Mouse (Mus musculus): ENCODE measurements around the gene Il16. TPM values are rescaled to one million over a fixed set of nuclear protein-coding genes. Genes with fewer than 3 reads are reported as not detected.
A peak's percentile ranks its signal among the peaks of the same experiment; 100 is the strongest.

Gene Il16
- total RNA-seq, 2 experiments from 2014 or later, result 1.6 TPM

- DNase-seq, result no peak
- intact Hi-C loops (cut with DNase I), result no loop called here
These were observed 91.3 kb downstream of the Il16 start for GRCm38 (mm10) chr7:83654196-83654595.

DNA sequence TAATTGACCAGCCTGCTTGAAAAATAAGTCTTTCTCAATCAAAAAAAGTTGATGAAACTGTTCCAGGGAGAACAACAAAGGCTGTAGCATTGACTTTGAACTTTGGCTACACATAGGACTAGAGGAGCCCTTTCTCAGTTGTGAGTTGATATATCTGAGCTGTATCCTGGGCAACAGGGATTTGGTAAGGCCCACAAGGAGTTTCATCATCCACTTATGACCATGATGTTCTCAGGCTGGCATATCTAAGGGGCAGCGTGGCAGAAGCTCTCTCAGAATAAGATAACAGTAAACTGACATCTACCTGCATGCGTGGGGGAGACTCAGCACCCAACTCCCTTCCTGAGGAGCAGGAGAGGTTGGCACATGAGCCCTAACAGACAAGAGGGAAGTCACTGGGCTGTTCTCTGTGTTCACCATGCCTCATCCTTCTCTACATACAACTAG is 91.9 kb downstream of the Il16 start:
- no peak for DNase-seq
- intact Hi-C loops (cut with DNase I), result no loop called here

GRCm38 (mm10) chr7:83652498-83652897 is 93.0 kb downstream of the Il16 start:
- DNase-seq, result no peak
- intact Hi-C loops (cut with DNase I), result no loop called here

- DNase-seq, result no peak
- intact Hi-C loops (cut with DNase I), result no loop called here
These were observed 94.9 kb downstream of the Il16 start for GRCm38 (mm10) chr7:83650638-83651037.

DNA sequence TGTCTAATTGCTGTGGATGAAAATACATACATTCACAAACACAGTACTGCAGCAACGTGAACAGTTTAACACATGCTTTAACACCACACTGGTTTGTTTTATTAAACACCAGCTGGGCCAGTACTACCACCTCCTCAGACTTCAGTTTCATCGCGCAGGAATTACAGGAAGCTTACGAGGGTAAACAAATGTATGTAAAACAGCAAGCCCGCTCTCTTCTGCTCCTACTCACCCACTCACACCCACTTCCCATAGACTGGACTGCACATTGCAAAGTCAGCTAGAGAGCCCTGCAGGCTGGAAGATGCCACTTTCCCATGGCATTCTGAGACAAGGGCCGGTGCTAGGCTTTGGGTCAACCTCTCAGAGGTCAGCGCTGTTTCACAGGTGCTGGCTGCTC is 96.7 kb downstream of the Il16 start:
- intact Hi-C loops (cut with DNase I), result no loop called here
- DNase-seq, result no peak

DNA sequence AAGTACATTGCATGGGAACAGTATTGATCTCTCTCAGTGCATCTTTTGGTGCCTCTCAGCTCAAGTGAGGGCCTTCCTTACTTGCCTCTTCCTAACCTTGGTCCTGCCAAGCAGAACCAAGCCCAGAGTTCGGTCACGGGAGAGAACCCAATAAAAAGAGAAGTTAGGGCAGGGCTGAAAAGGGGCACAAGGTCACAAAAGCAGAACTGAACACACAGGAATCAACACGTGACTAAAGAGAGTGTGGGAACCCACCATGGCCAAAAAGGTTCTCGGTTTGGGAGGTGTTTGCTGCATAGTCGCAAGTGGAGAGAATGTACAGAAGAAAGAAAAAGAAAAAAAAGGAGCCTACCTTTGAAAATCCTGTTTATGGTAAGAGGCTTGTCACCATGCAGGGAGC is 100.0 kb downstream of the Il16 start:
- DNase-seq, result no peak
- intact Hi-C loops (cut with DNase I), result no loop called here

DNA sequence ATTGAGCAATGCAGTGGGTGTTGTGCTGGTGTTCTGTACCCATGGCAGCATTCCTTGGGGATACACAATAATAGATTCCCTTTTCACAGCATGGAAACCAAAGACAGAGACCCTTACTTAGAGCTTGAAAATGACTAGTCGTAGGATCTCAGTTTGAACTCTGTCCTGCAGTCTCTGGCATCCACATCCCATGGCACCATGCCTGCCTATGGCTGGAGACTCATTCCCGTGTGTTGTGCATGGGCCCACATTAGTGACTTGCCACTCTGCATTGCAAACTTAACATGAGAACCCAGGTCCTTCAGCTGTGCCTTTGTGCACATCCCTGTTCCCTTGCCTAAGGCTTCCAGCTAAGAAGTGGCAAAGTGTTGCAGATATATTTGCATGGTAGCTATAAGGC is 100.8 kb downstream of the Il16 start:
- intact Hi-C loops (cut with DNase I), result no loop called here

GRCm38 (mm10) chr7:83643581-83643980 is 101.9 kb downstream of the Il16 start:
- no peak for DNase-seq
- intact Hi-C loops (cut with DNase I), result no loop called here

More for the DNA sequence above, 100.8 kb downstream of the Il16 start:
- DNase-seq, result no peak

DNA sequence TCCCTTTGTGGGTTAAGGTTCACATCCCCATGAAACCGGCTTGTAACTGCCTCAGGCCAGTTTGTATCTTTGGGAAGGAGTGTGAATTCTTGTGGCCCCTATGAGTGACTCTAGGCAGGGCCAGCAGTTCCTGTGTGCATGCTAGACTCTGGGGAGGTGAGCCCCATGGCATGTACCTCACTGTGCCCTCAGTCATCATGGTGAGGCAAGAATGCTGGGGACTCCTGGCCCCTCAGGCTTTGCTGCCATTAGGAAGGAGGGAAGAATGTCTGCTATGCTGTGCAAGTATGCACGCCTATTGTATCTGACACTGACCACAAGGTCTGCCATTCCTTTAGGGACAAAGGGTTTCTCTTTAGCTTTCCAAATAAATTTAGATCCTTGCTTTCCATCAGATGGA is 104.4 kb downstream of the Il16 start:
- intact Hi-C loops (cut with DNase I), result no loop called here
- DNase-seq, result no peak

DNA sequence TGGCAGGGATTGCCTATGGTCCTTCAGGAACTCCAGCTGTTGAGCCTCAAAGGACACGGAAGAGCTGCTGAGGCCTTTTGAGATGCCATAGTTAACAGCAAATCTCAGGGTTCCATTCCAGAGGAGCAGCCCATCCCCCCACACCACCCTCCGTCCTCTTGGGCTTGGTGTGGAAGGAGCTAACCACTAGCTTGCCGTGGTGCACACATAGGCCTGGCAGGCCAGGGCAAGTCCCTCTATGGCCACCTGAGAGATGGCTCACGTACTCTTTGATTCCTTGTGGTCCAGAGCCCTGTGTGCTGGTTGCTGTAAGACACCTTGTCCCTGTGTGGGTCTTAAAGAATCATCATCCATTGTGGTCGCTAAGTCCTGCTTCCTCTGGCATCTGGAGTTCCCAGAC is 104.9 kb downstream of the Il16 start:
- intact Hi-C loops (cut with DNase I), result no loop called here
- DNase-seq, result no peak

DNA sequence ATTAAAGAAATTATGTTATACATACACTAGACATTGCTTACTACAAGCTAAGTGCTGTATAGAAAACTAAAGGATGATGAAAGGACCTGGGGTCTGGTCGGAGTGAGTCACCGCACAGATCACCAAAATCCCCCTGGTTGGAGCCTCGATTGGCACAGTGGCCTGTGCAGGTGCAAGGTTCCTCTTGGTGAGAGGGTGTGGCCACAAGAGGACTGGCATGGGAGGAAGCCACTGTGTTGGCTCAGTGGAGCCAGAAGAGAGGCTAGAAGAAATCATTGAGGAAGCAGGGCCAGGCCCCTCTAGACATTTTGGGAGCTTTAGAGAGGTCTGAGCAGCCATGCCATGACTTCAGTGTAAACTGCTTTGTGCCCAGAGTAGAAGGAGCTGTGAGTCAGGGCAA is 106.4 kb downstream of the Il16 start:
- intact Hi-C loops (cut with DNase I), result no loop called here
- DNase-seq, result no peak

- no peak for DNase-seq
- intact Hi-C loops (cut with DNase I), result no loop called here
These were observed 107.5 kb downstream of the Il16 start for GRCm38 (mm10) chr7:83637781-83638583.

- intact Hi-C loops (cut with DNase I), result no loop called here
- no peak for DNase-seq
These were observed 109.1 kb downstream of the Il16 start for GRCm38 (mm10) chr7:83636425-83636824.

DNA sequence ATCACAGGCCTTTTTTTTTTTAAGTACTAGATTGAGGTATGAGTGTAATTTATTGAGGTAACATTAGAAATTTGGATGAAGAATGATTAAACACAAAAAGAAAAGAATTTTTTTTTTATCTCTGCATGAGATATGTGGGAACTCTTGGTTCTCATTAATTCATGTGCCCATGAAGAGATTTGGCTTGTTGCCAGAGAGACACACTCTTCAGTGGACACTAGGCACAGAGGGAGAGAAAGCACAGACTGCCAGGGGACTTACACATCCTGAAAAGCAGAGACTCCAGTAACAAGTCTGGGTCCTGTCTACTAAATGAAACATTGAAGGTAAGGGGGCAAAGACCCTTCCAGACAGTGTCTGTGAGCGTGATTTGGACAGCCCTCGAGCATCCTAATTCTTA is 109.8 kb downstream of the Il16 start:
- no peak for DNase-seq

GRCm38 (mm10) chr7:83633856-83634255 is 111.7 kb downstream of the Il16 start:
- intact Hi-C loops (cut with DNase I), result no loop called here
- DNase-seq, result no peak

More for the DNA sequence above, 109.8 kb downstream of the Il16 start:
- intact Hi-C loops (cut with DNase I), result no loop called here

GRCm38 (mm10) chr7:83632682-83633120 is 112.8 kb downstream of the Il16 start:
- no peak for DNase-seq
- intact Hi-C loops (cut with DNase I), result no loop called here

DNA sequence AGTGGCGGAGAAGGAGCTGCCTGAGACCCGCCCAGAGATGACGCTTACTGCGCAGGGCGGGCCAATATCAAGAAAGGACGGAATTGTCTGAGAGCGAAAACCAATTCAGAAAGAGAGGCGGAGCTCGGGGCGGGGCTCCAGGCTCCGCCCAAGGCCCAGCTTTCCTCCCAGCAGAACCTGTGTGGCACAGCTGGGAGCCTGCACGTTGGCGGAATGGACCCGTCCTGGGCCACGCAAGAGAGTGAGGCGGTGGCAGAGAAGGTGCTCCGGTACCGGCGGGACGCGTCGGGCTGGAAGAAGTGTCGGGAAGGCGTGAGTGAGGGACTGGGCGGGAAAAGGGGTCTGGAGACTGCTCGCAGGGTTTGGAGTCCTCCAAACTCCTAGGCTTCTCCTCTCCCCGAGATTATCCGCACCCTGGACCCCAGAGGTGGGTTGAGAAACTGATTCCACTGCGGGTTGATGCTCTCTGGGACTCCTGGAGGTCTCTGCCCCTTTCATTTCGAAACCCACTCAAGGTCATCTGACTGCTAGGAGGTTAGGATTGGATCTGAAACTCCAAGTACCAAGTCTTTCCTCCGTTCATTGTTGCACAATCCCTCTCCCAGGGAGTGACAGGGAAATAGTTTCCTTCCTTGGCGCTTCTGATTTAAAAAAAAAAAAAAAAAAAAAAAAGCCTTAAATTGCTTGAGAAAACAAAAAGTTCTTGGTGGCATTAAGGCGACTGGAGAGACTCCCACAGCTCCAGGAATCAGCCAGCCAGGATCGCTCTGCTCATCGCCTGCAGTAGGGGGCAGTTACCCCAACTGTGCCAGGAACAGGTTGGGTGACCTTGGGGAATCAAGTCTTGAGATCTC is 113.5 kb downstream of the Il16 start, which contains the start of gene Stard5:
Gene Stard5, plus strand, starts transcription at position 132 of the 854 bp plus-strand sequence.
- peak; percentile 84 for DNase-seq
- intact Hi-C loops (cut with DNase I), result no loop called here

- intact Hi-C loops (cut with DNase I), result no loop called here
- DNase-seq, result no peak
These were observed 114.3 kb downstream of the Il16 start for GRCm38 (mm10) chr7:83631073-83631827.

DNA sequence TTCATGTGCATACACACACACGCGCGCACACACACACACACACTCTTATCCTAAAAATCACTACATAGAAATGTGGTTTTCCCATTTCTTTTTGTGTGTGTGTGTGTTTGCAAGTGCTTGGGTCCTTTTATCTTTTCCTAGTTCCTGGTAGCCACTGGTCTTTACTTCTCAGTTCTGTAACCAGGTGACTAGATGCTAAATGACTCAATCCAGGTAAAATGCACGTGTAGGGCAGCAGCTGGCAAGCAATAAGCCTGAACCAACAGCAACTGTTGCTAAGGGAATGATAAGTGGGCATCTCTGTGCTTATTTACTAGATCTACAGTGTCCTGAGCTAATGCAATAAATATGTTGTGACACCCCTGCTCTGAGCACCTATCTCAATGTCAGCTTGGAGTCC is 118.2 kb downstream of the Il16 start:
- DNase-seq, result no peak
- intact Hi-C loops (cut with DNase I), result no loop called here

DNA sequence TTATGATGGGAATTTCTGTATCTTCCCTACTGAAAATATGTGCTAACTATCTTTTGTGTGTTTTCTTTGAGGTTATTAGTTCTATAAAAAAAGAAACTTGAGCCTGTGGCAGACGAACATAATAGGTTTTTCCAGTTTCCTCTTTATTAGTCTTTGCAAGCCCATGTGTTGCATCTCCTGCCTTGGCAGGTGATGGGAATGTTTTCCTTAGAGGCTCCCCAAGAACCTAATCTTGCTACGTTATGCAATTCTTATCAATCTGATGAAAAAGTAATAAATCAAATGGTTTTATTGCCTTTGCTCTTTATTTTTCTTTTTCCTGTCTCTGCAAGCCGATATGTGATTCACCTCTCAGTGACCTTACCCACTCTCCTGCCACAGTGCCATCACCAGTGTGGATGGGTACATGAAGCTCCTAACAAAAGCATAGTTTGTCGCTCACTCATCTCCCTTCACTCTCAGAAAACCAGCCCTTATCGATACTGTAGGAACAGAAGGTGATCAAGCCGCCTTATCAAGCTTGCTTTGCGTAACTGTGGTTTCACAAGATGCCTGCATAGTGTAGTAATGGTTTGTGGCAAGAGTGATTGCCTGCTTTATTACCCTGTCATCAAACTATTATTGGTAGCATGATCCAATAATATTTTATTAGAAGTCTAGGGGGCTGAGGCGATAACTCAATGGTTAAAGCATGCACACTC is 118.8 kb downstream of the Il16 start:
- intact Hi-C loops (cut with DNase I), result no loop called here
- no peak for DNase-seq
